Mouse (Mus musculus) cerebellum, adult 2 months (tissue): ENCODE results near the gene Plscr1. TPM values are rescaled to one million over a fixed set of nuclear protein-coding genes. Genes with fewer than 3 reads are reported as not detected.
A peak's percentile ranks its signal among the peaks of the same experiment; 100 is the strongest.

Experiments used
- DNase-seq, 2 experiments: peaks; one replicate each; pipeline ENCODE4 v3.0.0; 2021
- H3K27ac ChIP-seq: fragments of 200-500 bp; 2 replicates; pipeline ENCODE4 v1.5.1; 2012; ENCODE audit warnings: low read length, control low read depth, inconsistent platforms; ENCODE audit not compliant: insufficient read depth
- H3K27me3 ChIP-seq: fragments of 200-500 bp; 2 replicates; pipeline ENCODE4 v1.6.1; 2012; ENCODE audit warnings: inconsistent platforms, mild to moderate bottlenecking, low read length, moderate library complexity; ENCODE audit not compliant: control insufficient read depth, insufficient read depth
- H3K4me1 ChIP-seq: fragments of 200-500 bp; 2 replicates; pipeline ENCODE4 v1.6.1; 2011; ENCODE audit warnings: low read length; ENCODE audit not compliant: control insufficient read depth, insufficient read depth
- H3K4me3 ChIP-seq: fragments of 200-500 bp; replicated peaks from 2 replicates; pipeline ENCODE3; 2011; ENCODE audit warnings: mild to moderate bottlenecking, low read depth, low read length, control low read depth; ENCODE audit not compliant: insufficient read depth
- CTCF ChIP-seq: fragments of 200-500 bp; IDR thresholded peaks from 2 replicates; pipeline ENCODE4 v1.5.1; 2011; ENCODE audit warnings: low read depth, mild to moderate bottlenecking, control low read depth, low read length, moderate library complexity, borderline replicate concordance; ENCODE audit not compliant: insufficient read depth
- POLR2A ChIP-seq: fragments of 200-500 bp; IDR thresholded peaks from 2 replicates; pipeline ENCODE4 v1.6.1; 2011; ENCODE audit warnings: low read length, control low read depth, borderline replicate concordance; ENCODE audit not compliant: insufficient read depth
- WGBS: fragments of 180-500 bp; shearing (Covaris S2); methylation state at CpG from one replicate; pipeline ENCODE4 v1.1.7; 2018; 5-methylcytosine and 5-hydroxymethylcytosine counted together
- polyA plus RNA-seq: library from polyadenylated mRNA; depleted of rRNA; stranded (reverse); fragments of >200 nt; gene quantifications from 2 replicates; pipeline ENCODE4 v1.2.3, GENCODE M21; 2012

The Plscr1 gene
- polyA plus RNA-seq, 1 experiment: 6.8 TPM

- WGBS: 90% methylated on average over 11 of the region's 11 CpGs
- no peak overlapping the region for H3K4me3 ChIP-seq
- no peaks in the 10 kb centered on the region for H3K4me1 ChIP-seq
- TF ChIP-seq CTCF: no peak
- TF ChIP-seq POLR2A: no peak
- no peaks in the 10 kb centered on the region for H3K27me3 ChIP-seq
- H3K27ac ChIP-seq: no peak overlapping the region
- DNase-seq: no peak
Measured at GRCm38 (mm10) chr9:92234901-92235458, 14.6 kb upstream of the Plscr1 start.

- 83% methylated on average over 7 of the region's 7 CpGs for WGBS
- Histone ChIP-seq H3K4me3 (no peak overlapping the region), H3K27me3 (no peaks in the 10 kb centered on the region; the same call in 1 of the 2 replicates), H3K27ac (no peak overlapping the region), H3K4me1 (no peaks in the 10 kb centered on the region)
- TF ChIP-seq POLR2A (no peak), CTCF (no peak)
- DNase-seq: no peak
Measured at GRCm38 (mm10) chr9:92248773-92249446, 640 bp upstream of the Plscr1 start.

- 2% methylated on average over 40 of the region's 40 CpGs for whole genome bisulfite sequencing
- TF ChIP-seq POLR2A: no peak
- TF ChIP-seq CTCF: no peak
- no peaks in the 10 kb centered on the region; the same call in 1 of the 2 replicates for H3K27me3 ChIP-seq
- no peak overlapping the region for H3K27ac ChIP-seq
- peak overlapping the region; percentile 64 for H3K4me3 ChIP-seq
- H3K4me1 ChIP-seq: no peaks in the 10 kb centered on the region
- peak; percentile 45 to 49 for DNase-seq
Measured at GRCm38 (mm10) chr9:92249987-92250772, 630 bp downstream of the Plscr1 start.

GRCm38 (mm10) chr9:92252718-92253117, 3.2 kb downstream of the Plscr1 start:
- Histone ChIP-seq H3K4me3 (no peak overlapping the region), H3K27ac (no peak overlapping the region), H3K27me3 (no peaks in the 10 kb centered on the region; the same call in 1 of the 2 replicates), H3K4me1 (no peaks in the 10 kb centered on the region)
- no peak for TF ChIP-seq CTCF
- no peak for TF ChIP-seq POLR2A
- WGBS: 65% methylated on average over 5 of the region's 5 CpGs
- DNase-seq: no peak

- H3K4me1 ChIP-seq: no peaks in the 10 kb centered on the region
- no peak overlapping the region for H3K27ac ChIP-seq
- no peak for DNase-seq
- no peaks in the 10 kb centered on the region; the same call in 1 of the 2 replicates for H3K27me3 ChIP-seq
- WGBS: 92% methylated on average over 10 of the region's 10 CpGs
- H3K4me3 ChIP-seq: no peak overlapping the region
- TF ChIP-seq POLR2A: no peak
Measured at GRCm38 (mm10) chr9:92253585-92254321, 4.2 kb downstream of the Plscr1 start.

GRCm38 (mm10) chr9:92260481-92261159, 11.1 kb downstream of the Plscr1 start:
- WGBS: 89% methylated on average over 7 of the region's 7 CpGs

GRCm38 (mm10) chr9:92265719-92266118, 16.2 kb downstream of the Plscr1 start:
- TF ChIP-seq POLR2A (no peak), CTCF (no peak)
- no peak for DNase-seq

More at GRCm38 (mm10) chr9:92260481-92261159, 11.1 kb downstream of the Plscr1 start:
- Histone ChIP-seq H3K4me3 (no peak overlapping the region), H3K27me3 (no peaks in the 10 kb centered on the region), H3K27ac (no peak overlapping the region), H3K4me1 (no peaks in the 10 kb centered on the region)
- TF ChIP-seq POLR2A (no peak), CTCF (no peak)
- no peak for DNase-seq

More at GRCm38 (mm10) chr9:92265719-92266118, 16.2 kb downstream of the Plscr1 start:
- 82% methylated on average over 4 of the region's 4 CpGs for WGBS
- Histone ChIP-seq H3K4me3 (no peak overlapping the region), H3K27ac (no peak overlapping the region), H3K27me3 (no peaks in the 10 kb centered on the region), H3K4me1 (no peaks in the 10 kb centered on the region)
